Comparison of ENCODE assay signal across 12 mouse cellular contexts in the genomic region with DNA sequence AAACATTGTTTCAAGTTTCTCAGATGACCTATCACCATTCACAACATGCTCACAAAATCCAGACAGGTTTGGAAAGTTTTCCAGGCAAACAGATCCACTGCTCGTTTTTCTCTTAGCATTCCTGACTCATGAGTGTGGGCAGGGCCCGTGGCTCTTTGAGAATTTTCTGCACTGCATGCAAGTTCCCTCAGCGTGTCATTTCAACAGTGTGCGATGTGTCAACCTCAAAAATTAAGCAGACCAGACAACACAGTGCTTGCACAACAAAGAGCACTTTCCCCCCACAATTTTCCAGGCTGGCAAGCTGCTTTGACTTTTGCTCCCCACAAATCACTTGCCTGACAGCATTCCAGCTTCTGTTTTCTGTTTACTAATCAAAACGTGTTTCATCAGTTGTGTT.
DNase-seq lines count a peak whose midpoint lies in the region; ATAC-seq and TF ChIP-seq lines count a peak whose summit lies in the region.
"Had no signal": no experiment of that assay in that cellular context is flagged by ENCODE, and none has a peak within 500 bp of the region (broad histone marks: within the 10 kb centered on the region; RNA-seq: fewer than 3 reads in every experiment).

No protein-coding gene starts in this region.

- no peaks in the 10 kb centered on the region for H3K36me3 ChIP-seq in heart, postnatal 0 days (replicated peaks; ENCODE audit: control insufficient read depth, insufficient read depth, low read length)
- H3K36me3 ChIP-seq in heart, embryonic 10.5 days, result no peaks in the 10 kb centered on the region
- no peaks in the 10 kb centered on the region for H3K36me3 ChIP-seq in forebrain, embryonic 15.5 days
- H3K36me3 ChIP-seq: liver, embryonic 13.5 days had no signal

- H3K4me3 ChIP-seq in heart, postnatal 0 days (ENCODE audit: low read depth, low read length), result no peak overlapping the region
- H3K4me3 ChIP-seq in heart, embryonic 10.5 days, result no peak overlapping the region
- H3K4me3 ChIP-seq in forebrain, embryonic 15.5 days, result no peak overlapping the region
- H3K4me3 ChIP-seq: layer of hippocampus, adult 2 months; liver, embryonic 13.5 days had no signal

- no peak for TF ChIP-seq EP300 in heart, postnatal 0 days (IDR thresholded peaks at IDR 0.05; ENCODE audit: low read depth)

- no peaks in the 10 kb centered on the region for H3K9me3 ChIP-seq in heart, postnatal 0 days (replicated peaks; ENCODE audit: control insufficient read depth, low read length)
- H3K9me3 ChIP-seq in heart, embryonic 10.5 days, result no peaks in the 10 kb centered on the region
- no peaks in the 10 kb centered on the region for H3K9me3 ChIP-seq in forebrain, embryonic 15.5 days
- H3K9me3 ChIP-seq: liver, embryonic 13.5 days had no signal

- no peak for ATAC-seq in heart, postnatal 0 days (ENCODE audit: insufficient read depth, low read depth)
- ATAC-seq in forebrain, embryonic 15.5 days (replicated peaks), result no peak
- ATAC-seq: forebrain, postnatal 0 days had no signal

- WGBS in heart, postnatal 0 days, result 19% methylated on average over 5 of the region's 5 CpGs
- WGBS in heart, embryonic 10.5 days, result 34% methylated on average over 5 of the region's 5 CpGs
- WGBS in forebrain, embryonic 15.5 days, result 52% methylated on average over 5 of the region's 5 CpGs

- no peak overlapping the region for H3K9ac ChIP-seq in heart, postnatal 0 days (replicated peaks; ENCODE audit: low read depth, low read length)
- H3K9ac ChIP-seq in forebrain, embryonic 15.5 days (replicated peaks), result no peak overlapping the region
- H3K9ac ChIP-seq: forebrain, postnatal 0 days; liver, embryonic 13.5 days had no signal

- no peaks in the 10 kb centered on the region for H3K27me3 ChIP-seq in heart, postnatal 0 days (ENCODE audit: control insufficient read depth, insufficient read depth, low read length)
- no peaks in the 10 kb centered on the region for H3K27me3 ChIP-seq in heart, embryonic 10.5 days (ENCODE audit: insufficient read depth, poor library complexity, severe bottlenecking)
- H3K27me3 ChIP-seq in forebrain, embryonic 15.5 days, result no peaks in the 10 kb centered on the region
- H3K27me3 ChIP-seq: liver, embryonic 13.5 days had no signal

- no peaks in the 10 kb centered on the region for H3K4me1 ChIP-seq in heart, postnatal 0 days (ENCODE audit: control insufficient read depth, insufficient read depth)
- H3K4me1 ChIP-seq in heart, embryonic 10.5 days, result no peaks in the 10 kb centered on the region; the same call in 1 of the 2 replicates
- 0 out of 2 replicates have a peak, but pooled peaks cover 3% of the 10 kb centered on the region for H3K4me1 ChIP-seq in forebrain, embryonic 15.5 days
- H3K4me1 ChIP-seq: liver, embryonic 13.5 days had no signal

- H3K27ac ChIP-seq in heart, postnatal 0 days (ENCODE audit: low read depth), result no peak overlapping the region
- no peak overlapping the region for H3K27ac ChIP-seq in heart, embryonic 10.5 days
- no peak overlapping the region for H3K27ac ChIP-seq in forebrain, embryonic 15.5 days (replicated peaks)
- H3K27ac ChIP-seq: layer of hippocampus, adult 2 months; liver, embryonic 13.5 days had no signal

- no peak overlapping the region for H3K4me2 ChIP-seq in heart, postnatal 0 days (ENCODE audit: low read depth, low read length)
- H3K4me2 ChIP-seq in forebrain, embryonic 15.5 days (replicated peaks), result no peak overlapping the region
- H3K4me2 ChIP-seq: liver, embryonic 13.5 days had no signal

- TF ChIP-seq CTCF in heart, postnatal 0 days (IDR thresholded peaks at IDR 0.05; ENCODE audit: low read depth), result no peak

- peak; percentile 11 for DNase-seq in heart, postnatal 0 days (ENCODE audit: low spot score)
- DNase-seq in heart, embryonic 10.5 days (ENCODE audit: low spot score), result no peak
- peak; percentile 9 for DNase-seq in right cerebral cortex, adult 18-20 months
- DNase-seq in right cerebral cortex, postnatal 4 days, result no peak
- peak; percentile 16 for DNase-seq in forelimb bud, embryonic 11.5 days (ENCODE audit: low read depth, low spot score)
- peak; percentile 6 for DNase-seq in telencephalon, adult 2 months (ENCODE audit: low read depth, low spot score)
- DNase-seq in cerebellum, postnatal 14 days, result no peak
- DNase-seq: cerebellum, postnatal 36 days; forebrain, postnatal 0 days; liver, embryonic 13.5 days had no signal

Comparison
In these comparisons a context has a peak if more than half of its experiments do, and no peak if none do; other contexts are left out.
1. DNase-seq: peak in heart, postnatal 0 days (single experiment), right cerebral cortex, adult 18-20 months (single experiment), forelimb bud, embryonic 11.5 days (single experiment) and telencephalon, adult 2 months (single experiment); none in heart, embryonic 10.5 days (single experiment), right cerebral cortex, postnatal 4 days (single experiment) and cerebellum, postnatal 14 days (0 of 2).